Mouse (Mus musculus): Measurements from ENCODE around the gene Phactr1. TPM values are rescaled to one million over a fixed set of nuclear protein-coding genes. Genes with fewer than 3 reads are reported as not detected.

The Phactr1 gene
- polyA plus RNA-seq, 1 experiment from 2014 or later: 0.72 TPM

GRCm38 (mm10) chr13:43133400-43133799 is 453.0 kb downstream of the Phactr1 start:
- no peak for TF ChIP-seq CTCF (IDR thresholded peaks at IDR 0.05; ENCODE audit: low read depth)
- TF ChIP-seq EP300 (IDR thresholded peaks at IDR 0.05; ENCODE audit: low read depth): no peak
- no peaks in the 10 kb centered on the region for H3K9me3 ChIP-seq (ENCODE audit: low read length)
- H3K9ac ChIP-seq (replicated peaks): no peak overlapping the region
- DNase-seq (no peak), ATAC-seq (no peak)
- H3K4me2 ChIP-seq (ENCODE audit: low read depth, low read length): no peak overlapping the region
- 66% methylated on average over 7 of the region's 7 CpGs for WGBS (ENCODE audit: insufficient replicate concordance)
- H3K27me3 ChIP-seq (ENCODE audit: insufficient read depth, low read length): no peaks in the 10 kb centered on the region
- no peaks in the 10 kb centered on the region for H3K36me3 ChIP-seq (replicated peaks; ENCODE audit: insufficient read depth, low read length)
- H3K4me3 ChIP-seq (ENCODE audit: low read depth, low read length): no peak overlapping the region
- no peak overlapping the region for H3K27ac ChIP-seq (ENCODE audit: low read depth)
- no peaks in the 10 kb centered on the region; the same call in 1 of the 2 replicates for H3K4me1 ChIP-seq (ENCODE audit: insufficient read depth)

GRCm38 (mm10) chr13:43134468-43134867 is 454.0 kb downstream of the Phactr1 start:
- H3K4me1 ChIP-seq (ENCODE audit: insufficient read depth): no peaks in the 10 kb centered on the region; the same call in 1 of the 2 replicates
- H3K36me3 ChIP-seq (replicated peaks; ENCODE audit: insufficient read depth, low read length): no peaks in the 10 kb centered on the region
- H3K9ac ChIP-seq (replicated peaks): no peak overlapping the region
- TF ChIP-seq CTCF (IDR thresholded peaks at IDR 0.05; ENCODE audit: low read depth) (no peak), EP300 (IDR thresholded peaks at IDR 0.05; ENCODE audit: low read depth) (no peak)
- no peak overlapping the region for H3K4me3 ChIP-seq (ENCODE audit: low read depth, low read length)
- DNase-seq (no peak), ATAC-seq (no peak)
- H3K9me3 ChIP-seq (ENCODE audit: low read length): no peaks in the 10 kb centered on the region
- WGBS (ENCODE audit: insufficient replicate concordance): 57% methylated on average over 4 of the region's 4 CpGs
- no peaks in the 10 kb centered on the region for H3K27me3 ChIP-seq (ENCODE audit: insufficient read depth, low read length)
- H3K4me2 ChIP-seq (ENCODE audit: low read depth, low read length): no peak overlapping the region
- no peak overlapping the region for H3K27ac ChIP-seq (ENCODE audit: low read depth)

- Histone ChIP-seq H3K9ac (replicated peaks) (no peak overlapping the region), H3K36me3 (replicated peaks; ENCODE audit: insufficient read depth, low read length) (no peaks in the 10 kb centered on the region)
- WGBS (ENCODE audit: insufficient replicate concordance): 71% methylated on average over 7 of the region's 7 CpGs
These were observed 464.4 kb downstream of the Phactr1 start for GRCm38 (mm10) chr13:43144720-43145418.

GRCm38 (mm10) chr13:43146515-43147258 is 466.3 kb downstream of the Phactr1 start:
- ATAC-seq: no peak
- DNase-seq: no peak
- no peak overlapping the region for H3K4me2 ChIP-seq (ENCODE audit: low read depth, low read length)
- H3K36me3 ChIP-seq (replicated peaks; ENCODE audit: insufficient read depth, low read length): no peaks in the 10 kb centered on the region
- WGBS (ENCODE audit: insufficient replicate concordance): 68% methylated on average over 8 of the region's 8 CpGs
- no peaks in the 10 kb centered on the region for H3K27me3 ChIP-seq (ENCODE audit: insufficient read depth, low read length)
- TF ChIP-seq EP300 (IDR thresholded peaks at IDR 0.05; ENCODE audit: low read depth) (no peak), CTCF (IDR thresholded peaks at IDR 0.05; ENCODE audit: low read depth) (no peak)
- no peak overlapping the region for H3K9ac ChIP-seq (replicated peaks)
- H3K4me3 ChIP-seq (ENCODE audit: low read depth, low read length): no peak overlapping the region
- H3K9me3 ChIP-seq (ENCODE audit: low read length): no peaks in the 10 kb centered on the region
- no peaks in the 10 kb centered on the region for H3K4me1 ChIP-seq (ENCODE audit: insufficient read depth)
- H3K27ac ChIP-seq (ENCODE audit: low read depth): no peak overlapping the region

More at GRCm38 (mm10) chr13:43144720-43145418, 464.4 kb downstream of the Phactr1 start:
- H3K4me3 ChIP-seq (ENCODE audit: low read depth, low read length): no peak overlapping the region
- DNase-seq (no peak), ATAC-seq (no peak)
- TF ChIP-seq CTCF (IDR thresholded peaks at IDR 0.05; ENCODE audit: low read depth) (no peak), EP300 (IDR thresholded peaks at IDR 0.05; ENCODE audit: low read depth) (no peak)
- no peak overlapping the region for H3K27ac ChIP-seq (ENCODE audit: low read depth)
- H3K27me3 ChIP-seq (ENCODE audit: insufficient read depth, low read length): no peaks in the 10 kb centered on the region
- H3K9me3 ChIP-seq (ENCODE audit: low read length): no peaks in the 10 kb centered on the region
- no peak overlapping the region for H3K4me2 ChIP-seq (ENCODE audit: low read depth, low read length)
- H3K4me1 ChIP-seq (ENCODE audit: insufficient read depth): no peaks in the 10 kb centered on the region

- 63% methylated on average over 4 of the region's 4 CpGs for WGBS (ENCODE audit: insufficient replicate concordance)
- Histone ChIP-seq H3K4me1 (ENCODE audit: insufficient read depth) (no peaks in the 10 kb centered on the region), H3K4me2 (ENCODE audit: low read depth, low read length) (no peak overlapping the region), H3K9ac (replicated peaks) (no peak overlapping the region), H3K27me3 (ENCODE audit: insufficient read depth, low read length) (no peaks in the 10 kb centered on the region), H3K4me3 (ENCODE audit: low read depth, low read length) (no peak overlapping the region), H3K9me3 (ENCODE audit: low read length) (no peaks in the 10 kb centered on the region), H3K36me3 (replicated peaks; ENCODE audit: insufficient read depth, low read length) (no peaks in the 10 kb centered on the region), H3K27ac (ENCODE audit: low read depth) (no peak overlapping the region)
- DNase-seq (no peak), ATAC-seq (no peak)
- no peak for TF ChIP-seq CTCF (IDR thresholded peaks at IDR 0.05; ENCODE audit: low read depth)
- no peak for TF ChIP-seq EP300 (IDR thresholded peaks at IDR 0.05; ENCODE audit: low read depth)
These were observed 468.3 kb downstream of the Phactr1 start for GRCm38 (mm10) chr13:43148692-43149091.

GRCm38 (mm10) chr13:43149661-43150060 is 469.2 kb downstream of the Phactr1 start:
- Histone ChIP-seq H3K9ac (replicated peaks) (no peak overlapping the region), H3K27me3 (ENCODE audit: insufficient read depth, low read length) (no peaks in the 10 kb centered on the region), H3K9me3 (ENCODE audit: low read length) (no peaks in the 10 kb centered on the region), H3K27ac (ENCODE audit: low read depth) (no peak overlapping the region), H3K4me1 (ENCODE audit: insufficient read depth) (no peaks in the 10 kb centered on the region), H3K4me2 (ENCODE audit: low read depth, low read length) (no peak overlapping the region), H3K36me3 (replicated peaks; ENCODE audit: insufficient read depth, low read length) (peaks cover 4% of the 10 kb centered on the region; the same call in 1 of the 2 replicates), H3K4me3 (ENCODE audit: low read depth, low read length) (no peak overlapping the region)
- DNase-seq: no peak
- 78% methylated on average over 3 of the region's 3 CpGs for WGBS (ENCODE audit: insufficient replicate concordance)
- TF ChIP-seq EP300 (IDR thresholded peaks at IDR 0.05; ENCODE audit: low read depth) (no peak), CTCF (IDR thresholded peaks at IDR 0.05; ENCODE audit: low read depth) (no peak)
- no peak for ATAC-seq
